Mouse (Mus musculus) heart, adult 2 months (tissue): ENCODE data around the gene Olfr1198. TPM values are rescaled to one million over a fixed set of nuclear protein-coding genes. Genes with fewer than 3 reads are reported as not detected.

Experiments used
- DNase-seq, 2 experiments: peaks; one replicate each; pipeline ENCODE4 v3.0.0; 2021
- H3K27ac ChIP-seq: fragments of 200-600 bp; 2 replicates; pipeline ENCODE4 v1.8.1; 2022
- H3K27me3 ChIP-seq: fragments of 200-500 bp; 2 replicates; pipeline ENCODE4 v1.6.1; 2012; ENCODE audit warnings: mild to moderate bottlenecking, low read length, inconsistent platforms, mixed read lengths; ENCODE audit not compliant: control insufficient read depth, insufficient read depth
- H3K36me3 ChIP-seq: fragments of 200-500 bp; 2 replicates; pipeline ENCODE4 v1.6.1; 2012; ENCODE audit warnings: low read length, inconsistent platforms; ENCODE audit not compliant: control insufficient read depth, insufficient read depth
- H3K4me1 ChIP-seq: fragments of 200-500 bp; 2 replicates; pipeline ENCODE4 v1.6.1; 2011; ENCODE audit warnings: low read length; ENCODE audit not compliant: control insufficient read depth, insufficient read depth
- H3K4me3 ChIP-seq: fragments of 200-600 bp; 2 replicates; pipeline ENCODE4 v1.8.1; 2022
- H3K79me2 ChIP-seq: fragments of 200-500 bp; replicated peaks from 2 replicates; pipeline ENCODE4 v1.6.1; 2012; ENCODE audit warnings: mild to moderate bottlenecking, inconsistent platforms, low read length, moderate library complexity, mixed read lengths; ENCODE audit not compliant: control insufficient read depth, insufficient read depth
- H3K9ac ChIP-seq: fragments of 200-500 bp; 2 replicates; pipeline ENCODE4 v1.6.1; 2012; ENCODE audit warnings: low read depth, mild to moderate bottlenecking, control low read depth, inconsistent platforms, low read length, mixed read lengths
- CTCF ChIP-seq: fragments of 200-600 bp; IDR thresholded peaks from 2 replicates; pipeline ENCODE4 v1.8.1; 2022; ENCODE audit warnings: antibody characterized with exemption, mild to moderate bottlenecking, moderate library complexity
- EP300 ChIP-seq: fragments of 200-500 bp; IDR thresholded peaks from 2 replicates; pipeline ENCODE4 v1.6.1; 2011; ENCODE audit warnings: low read depth, low read length, control low read depth; ENCODE audit not compliant: insufficient read depth
- POLR2A ChIP-seq: fragments of 200-500 bp; IDR thresholded peaks from 2 replicates; pipeline ENCODE4 v1.6.1; 2011; ENCODE audit warnings: mild to moderate bottlenecking, low read depth, low read length, control low read depth; ENCODE audit not compliant: insufficient read depth
- WGBS: fragments of 180-500 bp; shearing (Covaris S2); methylation state at CpG from one replicate; pipeline ENCODE4 v1.1.7; 2018; 5-methylcytosine and 5-hydroxymethylcytosine counted together
- intact Hi-C: fragments of 180-260 bp; cut with DNase I; formaldehyde crosslinking; loops from one replicate; pipeline ENCODE4 v1.15.1; 2025
- polyA plus RNA-seq: library from polyadenylated mRNA; depleted of rRNA; stranded (reverse); fragments of >200 nt; gene quantifications from 2 replicates; pipeline ENCODE4 v1.2.3, GENCODE M21; 2012; rRNA removed
- total RNA-seq, 2 experiments: library from RNA; stranded (reverse); gene quantifications; 2 replicates each; pipeline ENCODE4 v1.2.3; 2021

Gene Olfr1198
- total and polyA plus RNA-seq, 3 experiments = not detected

GRCm38 (mm10) chr2:88704497-88704896 is 46.7 kb downstream of the Olfr1198 start, which contains the start of gene Olfr1196:
Gene Olfr1196, minus strand, starts transcription at chr2:88704597.
- intact Hi-C loops = no loop called here
- no peaks in the 10 kb centered on the region for H3K79me2 ChIP-seq
- TF ChIP-seq CTCF (no peak), POLR2A (no peak), EP300 (no peak)
- H3K4me1 ChIP-seq = no peaks in the 10 kb centered on the region
- no peaks in the 10 kb centered on the region for H3K36me3 ChIP-seq
- 72% methylated on average over 2 of the region's 2 CpGs for WGBS
- H3K9ac ChIP-seq = no peak within 1 kb of the TSS
- no peak for DNase-seq
- no peak within 1 kb of the TSS for H3K27ac ChIP-seq
- H3K4me3 ChIP-seq = no peak within 1 kb of the TSS
- no peaks in the 10 kb centered on the region for H3K27me3 ChIP-seq

Other genes with a start within 250 kb of the Olfr1198 start
- gene Olfr1186, start 232.8 kb downstream of the Olfr1198 start, total RNA-seq = not detected
- not detected in 2 replicates for gene Olfr1186, start 232.8 kb downstream of the Olfr1198 start, polyA plus RNA-seq
- not detected for gene Olfr1188, start 194.4 kb downstream of the Olfr1198 start, total RNA-seq
- gene Olfr1188, start 194.4 kb downstream of the Olfr1198 start, polyA plus RNA-seq = not detected in 2 replicates
- not detected for gene Olfr1189, start 164.9 kb downstream of the Olfr1198 start, total RNA-seq
- gene Olfr1189, start 164.9 kb downstream of the Olfr1198 start, polyA plus RNA-seq = not detected in 2 replicates
- not detected for gene Olfr1191-ps1, start 110.8 kb downstream of the Olfr1198 start, total RNA-seq
- gene Olfr1191-ps1, start 110.8 kb downstream of the Olfr1198 start, polyA plus RNA-seq = not detected in 2 replicates
- not detected for gene Olfr1192-ps1, start 102.9 kb downstream of the Olfr1198 start, total RNA-seq
- not detected in 2 replicates for gene Olfr1192-ps1, start 102.9 kb downstream of the Olfr1198 start, polyA plus RNA-seq
- not detected for gene Olfr1193, start 75.7 kb downstream of the Olfr1198 start, total RNA-seq
- not detected in 2 replicates for gene Olfr1193, start 75.7 kb downstream of the Olfr1198 start, polyA plus RNA-seq
- gene Olfr1195, start 62.2 kb downstream of the Olfr1198 start, total RNA-seq = not detected
- not detected in 2 replicates for gene Olfr1195, start 62.2 kb downstream of the Olfr1198 start, polyA plus RNA-seq
- not detected for gene Olfr1196, start 46.8 kb downstream of the Olfr1198 start, total RNA-seq
- gene Olfr1196, start 46.8 kb downstream of the Olfr1198 start, polyA plus RNA-seq = not detected in 2 replicates
- gene Olfr1197, start 19.0 kb downstream of the Olfr1198 start, total RNA-seq = not detected
- gene Olfr1197, start 19.0 kb downstream of the Olfr1198 start, polyA plus RNA-seq = not detected in 2 replicates
- gene Olfr1199, start 9.1 kb upstream of the Olfr1198 start, total RNA-seq = not detected
- not detected in 2 replicates for gene Olfr1199, start 9.1 kb upstream of the Olfr1198 start, polyA plus RNA-seq
- not detected for gene Olfr1200, start 19.1 kb upstream of the Olfr1198 start, total RNA-seq
- not detected in 2 replicates for gene Olfr1200, start 19.1 kb upstream of the Olfr1198 start, polyA plus RNA-seq
- gene Olfr1201, start 41.7 kb upstream of the Olfr1198 start, total RNA-seq = not detected
- gene Olfr1201, start 41.7 kb upstream of the Olfr1198 start, polyA plus RNA-seq = not detected in 2 replicates
- under 1 TPM in 1 of 2 experiments, not detected in 1; 0.07 TPM for gene Olfr1202, start 63.1 kb upstream of the Olfr1198 start, total RNA-seq
- gene Olfr1202, start 63.1 kb upstream of the Olfr1198 start, polyA plus RNA-seq = not detected in 2 replicates
- gene Olfr1205, start 78.4 kb upstream of the Olfr1198 start, total RNA-seq = not detected
- not detected in 2 replicates for gene Olfr1205, start 78.4 kb upstream of the Olfr1198 start, polyA plus RNA-seq
- gene Olfr1204, start 97.9 kb upstream of the Olfr1198 start, total RNA-seq = not detected
- not detected in 2 replicates for gene Olfr1204, start 97.9 kb upstream of the Olfr1198 start, polyA plus RNA-seq
- gene Olfr1206, start 111.9 kb upstream of the Olfr1198 start, total RNA-seq = not detected
- not detected in 2 replicates for gene Olfr1206, start 111.9 kb upstream of the Olfr1198 start, polyA plus RNA-seq
- not detected for gene Olfr1208, start 150.9 kb upstream of the Olfr1198 start, total RNA-seq
- not detected in 2 replicates for gene Olfr1208, start 150.9 kb upstream of the Olfr1198 start, polyA plus RNA-seq
- gene Olfr1209, start 163.8 kb upstream of the Olfr1198 start, total RNA-seq = not detected
- not detected in 2 replicates for gene Olfr1209, start 163.8 kb upstream of the Olfr1198 start, polyA plus RNA-seq
- not detected for gene Olfr1211, start 186.7 kb upstream of the Olfr1198 start, total RNA-seq
- not detected in 2 replicates for gene Olfr1211, start 186.7 kb upstream of the Olfr1198 start, polyA plus RNA-seq
- gene Olfr1212, start 202.6 kb upstream of the Olfr1198 start, total RNA-seq = not detected
- gene Olfr1212, start 202.6 kb upstream of the Olfr1198 start, polyA plus RNA-seq = not detected in 2 replicates
- not detected for gene Gm13762, start 228.9 kb upstream of the Olfr1198 start, total RNA-seq
- not detected in 2 replicates for gene Gm13762, start 228.9 kb upstream of the Olfr1198 start, polyA plus RNA-seq
- not detected for gene Olfr1214, start 241.3 kb upstream of the Olfr1198 start, total RNA-seq
- not detected in 2 replicates for gene Olfr1214, start 241.3 kb upstream of the Olfr1198 start, polyA plus RNA-seq